Mouse (Mus musculus) erythroblast, adult 5-6 weeks (primary cell): ENCODE measurements around the gene Mchr1. TPM values are rescaled to one million over a fixed set of nuclear protein-coding genes. Genes with fewer than 3 reads are reported as not detected.

Source experiments
- ATAC-seq: replicated peaks from 2 replicates; pipeline ENCODE4 v1.8.0; 2016; ENCODE audit warnings: moderate number of reproducible peaks, mild to moderate bottlenecking, moderate TSS enrichment, inconsistent platforms; ENCODE audit not compliant: poor library complexity, low FRiP score, severe bottlenecking
- total RNA-seq, 2 experiments: library from RNA; stranded (forward) in 1 of 2; stranded (reverse) in 1 of 2; fragments of 150-400 nt in 1 of 2; fragments of 200-764, 138-1000 nt in 1 of 2; gene quantifications; 2 replicates each; pipeline versions ENCODE4 v1.2.3 to v1.2.4; 2015 to 2017; ENCODE audit warnings: low replicate concordance in 2 of 2

The Mchr1 gene
- total RNA-seq, 2 experiments from 2014 or later = not detected

DNA sequence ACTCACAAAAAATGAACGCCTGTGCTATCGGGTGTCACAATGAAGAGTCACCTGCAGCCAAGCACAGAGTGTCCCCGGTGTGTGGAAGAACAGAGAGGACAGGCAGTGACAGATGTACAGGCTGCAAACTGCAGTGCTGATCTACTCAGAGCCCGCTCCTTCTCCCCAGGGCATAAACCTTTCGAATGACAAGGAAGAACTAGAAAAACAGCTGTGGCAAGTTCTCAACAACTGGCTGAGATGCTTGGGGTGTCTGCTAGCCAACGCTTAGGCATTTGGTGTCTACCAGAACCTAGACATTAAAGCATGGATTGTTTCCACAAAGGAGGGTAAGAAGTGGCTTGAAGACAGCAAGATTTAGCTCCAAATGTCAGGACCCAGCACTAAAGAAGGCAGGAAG, 9.6 kb upstream of the Mchr1 start:
- no peak for ATAC-seq

DNA sequence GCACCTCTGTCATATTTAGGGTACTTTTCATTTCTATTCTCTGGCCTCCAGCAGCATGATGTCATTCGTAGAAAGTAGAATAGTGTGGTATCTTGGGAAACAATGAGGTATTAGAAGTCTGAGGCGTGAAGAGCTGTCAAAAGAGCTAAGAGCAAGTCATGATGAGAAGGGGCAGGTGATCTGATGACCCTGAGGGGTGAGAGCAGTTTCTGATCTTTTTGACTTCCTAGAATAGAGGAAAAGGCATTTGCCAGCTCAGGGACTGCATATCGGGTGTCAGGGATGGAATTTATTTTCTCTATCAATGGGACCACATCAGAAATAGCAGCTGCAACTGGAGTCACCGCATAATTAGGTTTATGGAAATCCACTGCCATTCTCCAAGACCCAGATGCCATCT, 8.5 kb upstream of the Mchr1 start:
- no peak for ATAC-seq

DNA sequence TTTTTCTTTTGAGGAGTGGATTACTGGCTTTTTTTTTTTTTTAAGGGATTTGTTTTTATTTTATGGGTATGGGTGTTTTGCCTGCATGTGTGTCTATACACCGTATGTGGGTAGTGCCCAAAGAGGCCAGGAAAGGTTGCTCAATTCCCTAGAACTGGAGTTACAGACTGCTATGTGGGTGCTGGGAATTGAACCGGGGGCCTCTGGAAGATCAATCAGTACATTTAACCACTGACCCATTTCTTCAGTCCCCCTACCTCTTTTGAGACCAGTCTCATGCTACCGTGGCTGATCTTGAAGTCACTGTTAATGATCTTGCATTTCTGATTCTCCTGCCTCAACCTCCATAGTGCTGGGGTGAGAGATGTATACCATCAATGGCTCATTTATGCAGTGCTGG, 8.0 kb upstream of the Mchr1 start:
- no peak for ATAC-seq

DNA sequence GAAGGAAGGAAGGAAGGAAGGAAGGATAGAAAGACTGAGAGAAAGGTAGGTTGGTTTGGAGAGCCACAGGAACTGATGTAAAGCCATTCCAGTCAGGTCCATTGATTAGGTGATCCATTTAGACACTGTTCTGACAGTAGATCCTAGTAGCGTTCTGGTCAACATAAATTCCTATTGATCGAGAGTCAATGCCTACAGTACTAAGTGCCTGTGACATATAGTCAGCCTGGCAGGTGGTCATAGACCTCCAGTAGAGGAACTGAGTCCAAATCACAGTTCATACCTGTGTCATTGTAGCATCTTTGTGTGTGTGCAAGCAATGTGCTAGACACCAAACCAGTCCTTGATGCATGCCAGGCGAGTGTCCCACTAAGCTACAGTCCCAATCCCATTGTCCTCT, 7.0 kb upstream of the Mchr1 start:
- no peak for ATAC-seq

DNA sequence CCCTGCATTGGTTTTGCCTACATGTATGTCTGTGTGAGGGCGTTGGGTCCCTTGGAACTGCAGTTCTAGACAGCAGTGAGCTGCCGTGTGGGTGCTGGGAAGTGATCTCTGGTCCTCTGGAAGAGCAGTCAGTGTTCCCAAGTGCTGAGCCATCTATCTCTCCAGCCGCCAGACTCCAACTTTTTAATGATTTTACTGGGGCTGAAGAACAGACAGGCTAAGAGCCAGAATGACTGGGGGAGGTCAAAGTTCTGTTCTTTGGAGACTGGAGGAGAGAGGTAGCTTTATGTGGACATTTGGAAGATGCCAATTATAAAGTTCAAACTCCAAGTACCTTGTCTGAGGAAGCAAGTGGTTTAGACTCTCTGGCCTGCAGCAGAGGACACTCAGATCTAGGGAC, 5.5 kb upstream of the Mchr1 start:
- ATAC-seq = no peak

DNA sequence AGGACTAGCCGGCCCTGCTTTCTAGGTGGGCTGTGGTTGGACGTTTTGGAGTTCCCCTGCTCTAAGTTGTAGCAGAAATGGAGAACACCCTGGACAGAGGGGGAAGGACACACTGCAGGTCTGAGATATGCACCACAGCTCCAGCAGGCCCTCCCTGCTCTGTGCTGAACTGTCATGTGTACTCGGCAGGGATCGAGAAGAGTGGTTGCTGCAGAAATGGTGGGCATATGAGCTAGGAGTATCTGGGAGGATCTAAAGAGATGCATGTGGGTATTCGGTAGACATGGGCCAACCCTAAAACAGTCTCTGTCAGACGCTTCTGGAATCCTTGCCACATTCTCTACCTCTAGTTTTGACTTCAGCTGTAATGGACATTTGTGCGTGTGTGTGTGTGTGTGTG, 4.0 kb upstream of the Mchr1 start:
- ATAC-seq = no peak

DNA sequence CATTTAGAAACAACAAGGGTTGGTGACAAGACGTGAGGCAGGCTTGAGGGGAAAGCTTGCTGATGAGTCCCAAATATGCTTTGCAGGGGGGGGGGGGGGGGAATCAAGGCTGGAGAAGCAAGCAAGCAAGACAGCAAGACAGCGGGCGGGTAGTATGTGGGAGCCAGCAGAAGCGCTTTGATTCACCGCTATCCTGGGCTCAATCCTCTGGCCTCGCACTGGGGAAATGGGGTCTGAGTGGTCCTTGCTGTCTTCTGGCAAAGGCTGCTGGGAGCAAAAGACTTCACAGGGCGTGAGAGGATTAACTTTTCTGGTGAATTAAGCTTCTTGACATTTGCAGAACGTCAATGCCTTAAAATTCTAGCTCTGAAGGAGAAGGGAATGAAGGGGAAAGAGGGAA, 763 bp downstream of the Mchr1 start:
- ATAC-seq = no peak

DNA sequence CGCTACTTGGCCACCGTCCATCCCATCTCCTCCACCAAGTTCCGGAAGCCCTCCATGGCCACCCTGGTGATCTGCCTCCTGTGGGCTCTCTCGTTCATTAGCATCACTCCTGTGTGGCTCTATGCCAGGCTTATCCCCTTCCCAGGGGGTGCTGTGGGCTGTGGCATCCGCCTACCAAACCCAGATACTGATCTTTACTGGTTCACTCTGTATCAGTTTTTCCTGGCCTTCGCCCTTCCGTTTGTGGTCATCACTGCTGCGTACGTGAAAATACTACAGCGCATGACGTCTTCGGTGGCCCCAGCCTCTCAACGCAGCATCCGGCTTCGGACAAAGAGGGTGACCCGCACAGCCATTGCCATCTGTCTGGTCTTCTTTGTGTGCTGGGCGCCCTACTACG, 2.2 kb downstream of the Mchr1 start:
- no peak for ATAC-seq

DNA sequence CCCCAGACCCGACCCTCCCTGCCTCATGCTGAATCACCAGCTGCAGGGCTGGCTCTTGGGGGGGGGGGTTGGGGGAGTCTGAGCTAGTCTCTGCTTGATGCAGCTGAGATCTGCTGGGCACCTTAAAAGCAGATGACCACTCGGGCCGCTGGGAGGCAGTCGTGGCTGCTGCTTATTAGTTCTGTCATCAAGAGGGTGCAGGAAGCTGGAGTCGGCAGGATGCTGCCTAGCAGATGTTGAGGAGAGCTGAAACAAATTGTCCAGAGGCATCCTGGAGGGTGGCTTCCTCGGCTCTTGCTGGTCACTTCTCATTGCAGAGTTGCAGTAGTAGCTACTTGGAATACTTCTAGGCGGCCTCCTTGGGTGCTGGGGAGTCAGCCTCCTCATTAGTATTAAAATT, 4.0 kb downstream of the Mchr1 start:
- no peak for ATAC-seq

DNA sequence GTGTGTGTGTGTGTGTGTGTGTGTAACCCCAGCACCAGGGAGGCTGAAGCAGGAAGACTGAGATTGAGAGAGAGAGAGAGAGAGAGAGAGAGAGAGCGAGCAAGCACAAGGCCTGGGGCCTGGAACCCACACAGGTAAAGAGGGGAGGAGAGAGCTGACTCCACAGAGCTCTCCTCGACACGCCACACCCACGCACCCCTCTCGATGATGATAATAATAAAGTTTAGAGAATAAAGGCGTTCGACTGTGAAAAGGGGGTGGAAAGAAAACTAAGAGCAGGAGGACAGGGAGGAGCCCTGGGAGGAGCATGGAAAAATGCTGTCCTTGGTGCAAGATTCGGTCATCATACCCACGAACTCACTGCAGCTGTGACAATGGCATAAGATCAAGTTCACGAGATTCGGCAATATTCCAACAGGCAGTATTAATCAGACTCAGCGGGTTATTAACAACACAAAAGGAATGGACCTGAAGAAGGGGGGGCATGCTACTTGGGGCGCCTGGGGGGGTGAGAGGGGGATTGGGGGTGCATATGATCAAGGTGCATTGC, 4.6 kb downstream of the Mchr1 start:
- ATAC-seq = no peak

DNA sequence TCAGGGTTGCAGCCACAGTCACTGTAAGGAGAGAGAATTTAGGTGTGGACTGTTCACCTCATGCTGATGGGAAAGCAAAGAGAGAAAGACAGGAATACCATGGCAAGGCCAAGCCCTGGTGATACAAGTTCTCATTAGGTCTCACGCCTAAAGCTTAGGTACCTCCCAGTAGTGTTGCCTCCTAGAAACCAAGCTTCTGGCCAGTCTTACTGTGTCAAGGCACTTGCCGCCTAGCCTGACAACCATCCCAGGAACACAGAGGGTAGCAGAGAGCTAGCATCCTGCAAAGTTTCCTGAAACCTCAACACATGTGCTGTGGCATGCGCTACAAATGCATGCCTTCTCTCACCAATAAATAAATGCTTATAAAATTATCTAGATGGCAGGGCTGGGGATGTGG, 11.6 kb downstream of the Mchr1 start:
- no peak for ATAC-seq

DNA sequence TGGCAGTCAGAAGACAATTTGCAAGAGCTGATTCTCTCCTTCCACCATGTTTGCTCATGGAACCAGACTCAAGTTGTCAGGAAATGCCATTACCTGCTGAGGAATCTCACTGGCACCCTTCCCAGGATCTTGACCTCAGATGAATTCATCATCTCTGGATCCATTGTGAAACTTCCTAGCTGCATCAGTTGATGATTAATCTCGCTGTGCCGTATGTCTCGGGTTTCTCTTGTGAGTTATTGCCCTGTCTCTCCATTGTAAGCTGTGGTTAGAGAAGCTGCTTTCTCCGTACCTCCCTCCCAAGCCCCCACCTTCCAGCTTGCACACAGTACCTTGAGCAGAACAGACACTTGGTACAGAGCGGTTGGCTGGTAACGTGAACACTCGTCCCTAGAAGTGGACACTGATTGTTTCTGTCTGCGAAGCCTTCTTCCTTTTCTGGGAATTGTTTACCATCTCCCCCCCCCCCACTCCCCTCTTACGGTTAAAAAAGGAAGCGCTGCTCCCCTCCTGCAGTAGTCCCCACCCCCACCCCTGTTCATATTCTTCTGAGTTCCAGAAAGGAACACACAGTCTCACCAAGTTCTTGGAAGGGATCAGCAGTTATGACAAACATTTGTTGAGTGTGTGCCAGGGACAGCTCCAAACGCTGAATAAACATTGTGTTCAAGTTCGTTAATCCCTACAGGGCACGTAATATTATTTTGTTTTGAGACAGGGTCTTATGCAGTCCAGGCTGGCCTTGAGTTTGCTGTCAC, 12.5 kb downstream of the Mchr1 start:
- no peak for ATAC-seq

DNA sequence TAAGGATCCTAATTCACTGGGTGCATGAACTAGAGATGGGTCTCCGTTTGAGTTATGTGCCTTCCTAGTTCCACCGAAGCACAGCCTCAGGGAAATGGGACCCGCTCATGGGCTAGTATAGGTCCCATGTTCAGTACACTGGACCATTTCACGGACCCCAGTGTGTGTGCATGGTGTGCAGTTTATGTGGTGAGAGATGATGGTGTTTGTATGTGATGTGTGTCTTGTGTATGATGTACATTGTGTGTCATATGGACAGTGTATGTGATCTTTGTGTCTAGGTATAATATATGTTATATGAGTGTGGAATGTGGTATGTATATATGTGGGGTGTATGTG, 13.0 kb downstream of the Mchr1 start:
- ATAC-seq = no peak

DNA sequence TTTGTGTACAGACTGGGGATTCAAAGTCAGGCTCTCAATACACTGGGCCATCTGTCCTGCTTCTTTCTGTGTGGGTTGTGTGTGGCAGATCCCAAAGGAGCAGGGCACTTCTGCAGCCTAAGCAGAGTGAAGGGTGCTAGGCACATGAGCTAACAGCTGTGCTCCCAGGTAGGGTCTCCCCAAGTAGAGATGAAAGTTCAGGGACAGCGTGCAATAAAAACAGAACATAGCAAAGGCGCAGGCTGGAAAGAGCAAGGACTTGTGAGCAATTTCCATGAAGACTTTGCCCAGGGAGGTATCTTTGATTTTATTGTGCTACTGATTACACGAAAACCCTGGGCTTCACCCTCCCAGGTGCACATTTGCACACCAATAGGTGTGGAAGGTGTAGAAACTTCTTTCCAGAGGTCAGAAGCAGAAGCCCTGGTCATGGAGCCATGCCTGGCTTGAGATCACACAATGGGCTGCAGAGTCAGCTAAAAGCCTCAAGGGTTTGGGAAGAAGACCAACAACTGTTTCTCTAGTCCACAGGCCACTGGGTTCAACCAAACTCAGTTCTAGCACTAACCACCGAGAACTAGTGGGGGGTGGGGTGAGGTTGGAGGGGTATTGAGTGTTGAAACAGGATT, 13.8 kb downstream of the Mchr1 start:
- ATAC-seq = no peak

DNA sequence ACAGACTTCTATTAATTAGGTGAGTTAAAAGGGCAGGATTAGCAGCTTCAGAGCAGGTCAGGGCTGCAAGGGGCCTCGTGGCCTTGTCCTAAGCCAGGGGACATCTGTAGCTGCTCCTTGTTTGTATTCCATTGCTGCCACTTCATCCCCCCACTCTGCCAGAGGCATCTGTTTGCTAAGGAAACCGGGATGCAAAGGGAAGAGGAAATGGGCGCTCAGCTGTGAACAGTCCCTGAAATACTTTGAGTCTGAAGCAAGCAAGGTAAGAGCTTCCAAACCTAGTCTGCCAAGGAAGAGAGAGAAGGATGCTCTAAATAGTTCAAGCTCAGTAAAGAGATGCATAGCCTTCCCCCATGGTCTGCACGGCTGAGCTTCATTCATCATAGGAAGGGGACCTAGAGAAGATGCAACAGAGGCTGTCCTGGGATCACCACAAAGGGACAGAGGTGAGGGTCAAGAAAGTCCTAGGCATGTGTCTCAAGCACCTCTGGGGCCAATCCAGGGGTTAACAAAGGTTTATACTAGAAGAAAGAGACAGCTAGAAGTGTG, 17.4 kb downstream of the Mchr1 start:
- ATAC-seq = no peak

DNA sequence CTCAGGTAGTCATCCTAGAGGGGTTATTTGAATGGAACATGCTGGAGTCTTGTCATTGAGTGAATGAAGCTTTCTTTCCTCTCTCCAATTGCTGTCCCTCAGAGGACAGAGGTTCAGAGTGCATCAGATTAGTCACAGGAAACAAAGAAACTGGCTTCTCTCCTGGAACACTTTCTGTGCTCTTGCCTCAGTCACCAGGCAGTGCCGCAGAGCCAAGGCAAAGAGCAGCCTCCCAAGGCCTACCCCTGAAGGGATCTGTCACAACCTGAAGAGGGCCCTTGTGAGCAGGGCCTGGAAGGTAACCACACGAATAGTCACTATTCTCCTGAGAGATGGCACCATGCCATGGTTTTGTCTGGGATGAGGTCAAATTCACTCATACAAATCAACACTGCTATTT, 18.3 kb downstream of the Mchr1 start:
- ATAC-seq = no peak

DNA sequence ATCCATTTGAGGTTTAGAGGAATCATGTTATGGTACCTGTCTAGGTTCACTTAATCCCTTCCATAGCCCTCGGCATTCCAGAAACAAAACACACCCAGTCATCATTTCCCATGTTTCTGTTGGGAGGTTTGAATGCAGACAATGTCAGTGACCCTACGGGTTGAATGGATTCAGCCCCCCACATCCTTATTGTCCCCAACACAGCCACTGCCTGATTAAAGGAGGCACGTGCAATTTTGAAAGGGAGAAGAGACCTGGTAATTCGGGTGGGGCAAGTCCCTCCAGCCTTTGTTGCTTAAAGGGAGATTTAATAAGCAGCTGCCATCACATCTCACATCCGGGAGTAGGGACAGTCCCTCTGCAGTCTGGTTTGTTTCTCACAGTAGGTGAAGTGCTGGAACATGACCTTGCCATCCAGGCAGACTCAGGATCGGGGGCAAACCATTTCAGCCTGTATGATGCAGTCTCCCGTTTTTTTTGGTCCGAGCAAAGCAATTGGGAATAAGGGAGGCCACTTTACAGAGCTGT, 18.9 kb downstream of the Mchr1 start:
- ATAC-seq = no peak

DNA sequence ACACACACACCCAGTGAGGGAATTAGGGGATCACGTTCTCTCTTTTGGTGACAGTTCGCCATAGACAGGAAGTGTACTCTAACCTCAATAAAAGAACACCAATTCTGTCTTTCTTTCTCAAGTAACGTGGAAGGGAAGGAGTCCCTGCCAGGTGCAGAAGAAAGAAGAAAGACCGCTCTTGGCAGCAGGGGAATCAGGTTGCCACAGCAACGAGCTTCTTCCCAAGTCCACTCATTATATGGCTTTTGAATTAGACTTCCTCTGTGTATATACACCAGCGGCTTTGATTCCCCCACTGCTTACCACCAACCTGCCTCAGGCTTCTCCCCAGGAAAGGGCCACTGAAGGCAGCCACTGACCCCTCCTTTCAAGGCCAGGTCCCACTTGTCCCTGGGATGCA, 19.8 kb downstream of the Mchr1 start:
- ATAC-seq = no peak

DNA sequence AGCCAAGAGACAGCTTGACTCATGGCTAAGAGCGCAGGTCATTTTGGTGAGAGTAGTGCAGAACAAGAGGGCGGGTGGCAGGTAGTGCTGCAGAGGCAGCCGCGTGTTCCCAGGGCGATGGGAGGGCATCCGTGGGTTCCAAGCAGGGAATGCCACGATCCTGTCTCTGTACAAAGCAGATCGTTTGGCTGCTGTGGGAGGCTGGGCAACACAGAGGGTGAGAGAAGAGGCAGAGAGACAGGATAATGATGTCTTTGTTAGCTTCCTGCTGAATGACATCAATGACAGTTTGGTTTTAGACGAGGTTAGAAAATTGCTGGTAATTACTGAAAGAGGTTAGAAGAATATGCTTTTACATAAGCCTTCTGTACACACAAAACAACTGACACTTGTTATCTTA, 23.0 kb downstream of the Mchr1 start:
- no peak for ATAC-seq

DNA sequence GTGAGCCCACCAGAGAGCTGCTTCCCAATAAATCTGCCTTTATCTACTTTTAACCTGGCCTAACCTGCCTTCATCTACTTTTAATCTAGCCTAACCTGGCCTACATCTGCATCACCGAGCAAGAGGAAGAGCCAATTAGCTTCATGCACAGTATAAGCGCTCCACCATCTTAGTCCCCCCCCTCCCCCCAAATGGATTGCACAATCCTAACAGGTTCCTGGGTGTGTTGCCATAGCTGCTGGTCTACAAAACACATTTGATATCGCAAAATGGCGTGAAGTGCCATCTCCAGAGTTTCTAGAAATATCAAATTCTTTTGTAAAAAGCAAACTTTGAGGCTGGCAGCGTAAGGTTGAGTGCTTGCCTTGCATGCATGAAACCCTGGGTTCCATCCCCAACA, 24.0 kb downstream of the Mchr1 start:
- no peak for ATAC-seq

DNA sequence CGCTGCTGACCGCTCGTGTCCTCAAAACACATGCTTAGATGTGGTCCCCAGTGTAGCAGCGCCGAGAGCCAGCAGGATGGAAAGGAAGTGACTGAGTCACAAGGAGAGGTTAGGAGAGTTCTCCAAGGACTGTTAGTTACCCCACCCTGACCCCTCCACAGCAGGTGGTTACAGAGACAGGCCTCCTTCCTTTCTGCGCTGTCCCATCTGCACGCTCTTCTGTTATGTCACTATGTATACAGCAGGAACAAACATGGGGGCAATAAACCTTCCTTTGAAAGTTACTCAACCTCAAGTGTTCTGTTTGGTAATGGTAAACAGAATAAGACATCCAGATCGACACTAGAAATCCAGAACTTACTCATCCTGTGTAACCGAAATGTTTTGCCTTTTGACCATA, 24.9 kb downstream of the Mchr1 start:
- no peak for ATAC-seq
